Mouse (Mus musculus): ENCODE data around the gene Ccdc172.

- TF ChIP-seq POLR2A (IDR thresholded peaks at IDR 0.05; ENCODE audit: borderline replicate concordance, extremely low read depth, insufficient read depth, insufficient read length, poor library complexity, severe bottlenecking) (no peak), CTCF (IDR thresholded peaks at IDR 0.05; ENCODE audit: borderline replicate concordance, extremely low read depth, insufficient read depth, insufficient read length) (no peak)
These were observed 88.6 kb downstream of the Ccdc172 start for GRCm38 (mm10) chr19:58600381-58600780.

Data from brain, embryonic 14.5 days (tissue).